Mouse (Mus musculus) forebrain, embryonic 12.5 days (tissue): Measurements from ENCODE around the gene Cmss1. TPM values are rescaled to one million over a fixed set of nuclear protein-coding genes. Genes with fewer than 3 reads are reported as not detected.

Experiments used
- ATAC-seq: fragments of 200-750 bp; cut with Nextera tagmentation; 2 replicates; pipeline ENCODE4 v1.8.0; 2017; ENCODE audit warnings: moderate TSS enrichment; ENCODE audit not compliant: low FRiP score
- H3K27ac ChIP-seq: fragments of 300-500 bp; sonication (generic); 2 replicates; pipeline ENCODE4 v1.5.1; 2016; ENCODE audit warnings: mild to moderate bottlenecking
- H3K27me3 ChIP-seq: fragments of 300-500 bp; sonication (generic); 2 replicates; pipeline ENCODE4 v1.6.1; 2016; ENCODE audit warnings: mild to moderate bottlenecking
- H3K36me3 ChIP-seq: fragments of 300-500 bp; sonication (generic); replicated peaks from 2 replicates; pipeline ENCODE4 v1.6.1; 2016; ENCODE audit warnings: mild to moderate bottlenecking
- H3K4me1 ChIP-seq: fragments of 300-500 bp; sonication (generic); 2 replicates; pipeline ENCODE4 v1.6.1; 2016
- H3K4me2 ChIP-seq: fragments of 300-500 bp; sonication (generic); 2 replicates; pipeline ENCODE4 v1.6.1; 2016; ENCODE audit warnings: mild to moderate bottlenecking, moderate library complexity
- H3K4me3 ChIP-seq: fragments of 300-500 bp; sonication (generic); replicated peaks from 2 replicates; pipeline ENCODE4 v1.5.1; 2016; ENCODE audit warnings: mild to moderate bottlenecking
- H3K9ac ChIP-seq: fragments of 300-500 bp; sonication (generic); 2 replicates; pipeline ENCODE4 v1.6.1; 2016; ENCODE audit warnings: mild to moderate bottlenecking
- H3K9me3 ChIP-seq: fragments of 300-500 bp; sonication (generic); 2 replicates; pipeline ENCODE4 v1.6.1; 2016
- WGBS: fragments of 180-500 bp; shearing (Covaris S2); methylation state at CpG from one replicate; pipeline ENCODE4 v1.1.7; 2016; 5-methylcytosine and 5-hydroxymethylcytosine counted together
- polyA plus RNA-seq: library from polyadenylated mRNA; unstranded; fragments of >200 nt; fragmentation: Nextera tagmentation; extraction: Ambion mirVana; gene quantifications from 2 replicates; pipeline ENCODE4 v1.2.1, GENCODE M21; 2016

The Cmss1 gene
- polyA plus RNA-seq, 1 experiment from 2014 or later: 48.2 TPM

DNA sequence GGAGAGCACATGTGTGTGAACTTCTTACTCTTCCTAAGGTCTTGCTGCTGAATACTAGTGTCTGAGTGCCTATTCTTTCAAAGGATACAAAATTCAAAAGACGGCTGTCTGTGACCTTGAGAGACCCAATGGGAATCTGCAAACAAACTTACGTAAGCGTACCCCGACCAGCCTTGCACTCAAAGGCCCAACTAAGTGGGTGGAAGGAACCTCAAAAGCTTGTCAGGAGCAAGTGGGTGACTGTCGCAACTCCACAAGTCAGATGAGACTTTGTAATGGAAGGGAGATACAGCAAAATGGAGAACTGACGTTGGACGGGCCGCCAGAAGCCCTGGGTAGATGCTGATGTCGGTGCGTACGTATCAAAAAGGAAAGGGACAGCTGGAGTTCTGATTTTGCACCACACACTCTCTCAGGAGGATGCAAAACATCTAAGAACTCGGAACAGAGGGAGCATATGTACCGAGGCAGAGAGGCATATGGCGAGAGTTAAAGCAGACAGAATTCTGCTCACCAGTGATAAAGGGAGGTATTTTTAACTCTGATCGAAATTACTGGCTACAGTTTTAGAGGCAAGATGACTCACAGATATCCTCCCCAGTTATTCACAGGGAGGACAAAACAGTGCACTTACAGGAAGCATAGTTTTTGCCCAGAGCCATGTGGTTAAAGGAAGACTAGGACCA lies 217.0 kb downstream of the Cmss1 start:
- ATAC-seq: no peak
- Histone ChIP-seq H3K4me1 (no peaks in the 10 kb centered on the region), H3K9ac (no peak overlapping the region), H3K27ac (no peak overlapping the region), H3K9me3 (no peaks in the 10 kb centered on the region), H3K4me2 (no peak overlapping the region), H3K4me3 (no peak overlapping the region), H3K36me3 (no peaks in the 10 kb centered on the region), H3K27me3 (no peaks in the 10 kb centered on the region)
- WGBS: 91% methylated on average over 15 of the region's 15 CpGs

GRCm38 (mm10) chr16:57384274-57384673 lies 222.4 kb downstream of the Cmss1 start:
- Histone ChIP-seq H3K27ac (no peak overlapping the region), H3K4me3 (no peak overlapping the region), H3K4me1 (no peaks in the 10 kb centered on the region), H3K9me3 (no peaks in the 10 kb centered on the region), H3K9ac (no peak overlapping the region), H3K36me3 (no peaks in the 10 kb centered on the region), H3K27me3 (no peaks in the 10 kb centered on the region), H3K4me2 (no peak overlapping the region)
- ATAC-seq: no peak
- 93% methylated on average over 2 of the region's 2 CpGs for WGBS

GRCm38 (mm10) chr16:57383266-57383971 lies 223.2 kb downstream of the Cmss1 start:
- H3K27ac ChIP-seq: no peak overlapping the region
- WGBS: 80% methylated on average over 8 of the region's 8 CpGs
- H3K9ac ChIP-seq: no peak overlapping the region
- H3K4me2 ChIP-seq: no peak overlapping the region
- no peak for ATAC-seq
- no peaks in the 10 kb centered on the region for H3K27me3 ChIP-seq
- no peaks in the 10 kb centered on the region for H3K4me1 ChIP-seq
- H3K36me3 ChIP-seq: no peaks in the 10 kb centered on the region
- no peak overlapping the region for H3K4me3 ChIP-seq
- H3K9me3 ChIP-seq: no peaks in the 10 kb centered on the region

- H3K27me3 ChIP-seq: no peaks in the 10 kb centered on the region
- no peak overlapping the region for H3K4me2 ChIP-seq
- no peaks in the 10 kb centered on the region for H3K9me3 ChIP-seq
- H3K4me1 ChIP-seq: no peaks in the 10 kb centered on the region
- WGBS: 84% methylated on average over 9 of the region's 9 CpGs
- H3K27ac ChIP-seq: no peak overlapping the region
- no peak overlapping the region for H3K9ac ChIP-seq
- ATAC-seq: no peak
- H3K4me3 ChIP-seq: no peak overlapping the region
- no peaks in the 10 kb centered on the region for H3K36me3 ChIP-seq
Measured at GRCm38 (mm10) chr16:57378631-57379330, 227.9 kb downstream of the Cmss1 start.

DNA sequence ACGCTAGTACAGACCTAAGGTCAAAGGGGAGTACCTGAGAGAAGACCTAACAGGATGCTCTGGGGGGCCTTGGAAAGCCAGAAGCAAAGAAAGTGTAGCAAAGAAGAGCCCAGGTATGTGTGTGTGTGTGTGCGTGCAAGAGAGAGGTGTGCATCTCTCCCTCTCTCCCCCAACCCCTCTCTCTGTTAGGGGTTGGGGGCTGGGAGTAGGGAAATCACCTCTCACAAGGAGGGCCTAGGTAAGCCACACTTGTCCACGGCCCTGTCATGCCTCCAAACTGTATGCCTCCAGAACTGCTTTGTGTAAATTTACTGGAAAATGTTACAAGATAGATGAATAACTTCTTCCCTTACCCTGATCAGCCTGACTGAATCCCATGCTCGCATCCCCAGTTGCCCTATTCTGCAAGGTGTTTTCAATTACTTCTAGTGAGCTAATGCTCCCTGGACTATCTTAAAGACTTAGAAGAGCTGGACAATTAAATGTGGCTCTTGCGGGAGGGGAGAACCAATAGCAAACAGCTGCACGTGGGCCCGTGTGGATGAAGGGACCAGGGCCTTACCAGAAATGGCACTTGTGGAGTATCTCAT lies 231.3 kb downstream of the Cmss1 start:
- Histone ChIP-seq H3K4me2 (no peak overlapping the region), H3K27me3 (no peaks in the 10 kb centered on the region), H3K9ac (no peak overlapping the region), H3K36me3 (no peaks in the 10 kb centered on the region), H3K4me1 (no peaks in the 10 kb centered on the region), H3K27ac (no peak overlapping the region), H3K4me3 (no peak overlapping the region), H3K9me3 (no peaks in the 10 kb centered on the region)
- ATAC-seq: no peak
- WGBS: 87% methylated on average over 7 of the region's 7 CpGs

GRCm38 (mm10) chr16:57372156-57372555 lies 234.5 kb downstream of the Cmss1 start:
- no peaks in the 10 kb centered on the region for H3K9me3 ChIP-seq
- H3K9ac ChIP-seq: no peak overlapping the region
- H3K4me2 ChIP-seq: no peak overlapping the region
- no peak overlapping the region for H3K4me3 ChIP-seq
- no peak overlapping the region for H3K27ac ChIP-seq
- H3K36me3 ChIP-seq: no peaks in the 10 kb centered on the region
- 90% methylated on average over 3 of the region's 3 CpGs for WGBS
- H3K4me1 ChIP-seq: no peaks in the 10 kb centered on the region
- no peaks in the 10 kb centered on the region for H3K27me3 ChIP-seq
- ATAC-seq: no peak

GRCm38 (mm10) chr16:57369846-57370496 lies 236.7 kb downstream of the Cmss1 start:
- no peaks in the 10 kb centered on the region for H3K4me1 ChIP-seq
- WGBS: 87% methylated on average over 8 of the region's 8 CpGs
- no peaks in the 10 kb centered on the region for H3K36me3 ChIP-seq
- no peaks in the 10 kb centered on the region for H3K9me3 ChIP-seq
- H3K27me3 ChIP-seq: no peaks in the 10 kb centered on the region
- H3K4me2 ChIP-seq: no peak overlapping the region
- H3K9ac ChIP-seq: no peak overlapping the region
- H3K27ac ChIP-seq: no peak overlapping the region
- no peak for ATAC-seq
- no peak overlapping the region for H3K4me3 ChIP-seq

DNA sequence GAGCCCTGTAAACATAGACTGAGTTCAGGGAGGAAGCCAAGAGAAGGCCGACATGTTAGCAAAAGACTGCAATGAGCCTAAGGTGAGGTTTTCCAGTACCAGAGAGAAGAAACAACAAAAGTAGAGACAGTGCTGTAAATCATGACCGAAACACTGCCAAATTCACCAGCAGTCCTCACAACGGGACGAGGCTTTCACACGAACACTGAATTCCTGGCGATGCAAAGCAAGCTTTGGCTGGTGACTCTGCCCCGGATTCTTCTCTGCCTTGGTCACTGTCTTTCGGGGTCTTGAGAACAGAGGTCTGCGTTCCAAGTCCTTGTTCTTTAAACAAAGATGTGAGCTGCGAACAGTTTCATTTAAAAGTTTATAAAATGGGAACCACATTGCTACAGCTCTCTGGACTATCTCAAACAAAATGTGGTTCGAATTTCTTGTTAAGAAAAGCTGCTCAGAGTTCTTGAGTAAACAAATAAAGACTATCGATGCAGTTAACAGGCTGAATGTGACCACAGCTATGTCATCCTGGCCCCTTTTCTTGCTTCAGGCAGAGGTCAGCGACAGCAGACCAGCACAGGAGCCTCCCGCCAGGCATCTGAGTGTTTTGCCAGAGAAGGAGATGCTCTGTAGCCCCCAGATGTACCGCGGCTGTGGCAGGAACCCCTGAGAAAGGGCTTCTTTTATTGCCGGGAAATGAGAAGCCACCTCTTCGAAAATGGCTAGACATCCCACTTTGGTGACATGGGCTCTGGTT lies 239.5 kb downstream of the Cmss1 start:
- no peak overlapping the region for H3K4me2 ChIP-seq

DNA sequence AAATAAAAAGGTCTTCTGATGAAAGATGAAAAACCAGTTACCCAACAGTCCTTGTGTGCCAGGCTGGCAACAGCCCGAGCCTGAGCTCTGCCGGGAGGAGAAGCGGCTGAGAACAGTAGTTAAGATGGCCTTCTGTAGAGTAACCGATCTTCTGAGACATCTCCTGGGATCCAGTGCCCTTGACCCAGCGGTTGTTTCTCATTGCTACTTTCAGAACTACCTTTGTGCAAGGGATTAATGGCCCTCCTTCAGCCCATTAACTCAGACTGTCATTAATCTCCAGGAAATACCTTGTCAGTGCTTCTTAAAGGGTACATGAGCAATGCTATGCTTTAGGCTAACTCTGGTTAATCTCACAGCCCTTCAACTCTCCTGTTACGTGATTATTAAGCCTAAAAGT lies 240.5 kb downstream of the Cmss1 start:
- no peak overlapping the region for H3K4me3 ChIP-seq
- H3K27ac ChIP-seq: no peak overlapping the region
- H3K27me3 ChIP-seq: no peaks in the 10 kb centered on the region
- H3K9ac ChIP-seq: no peak overlapping the region
- ATAC-seq: no peak
- peaks cover 3% of the 10 kb centered on the region; the same call in 1 of the 2 replicates for H3K4me1 ChIP-seq
- no peaks in the 10 kb centered on the region for H3K36me3 ChIP-seq
- no peaks in the 10 kb centered on the region for H3K9me3 ChIP-seq
- WGBS: 86% methylated on average over 6 of the region's 6 CpGs
- no peak overlapping the region for H3K4me2 ChIP-seq

More for the DNA sequence above, 239.5 kb downstream of the Cmss1 start:
- 78% methylated on average over 18 of the region's 18 CpGs for WGBS
- no peak overlapping the region for H3K4me3 ChIP-seq
- H3K4me1 ChIP-seq: peaks cover 3% of the 10 kb centered on the region; the same call in 1 of the 2 replicates
- no peaks in the 10 kb centered on the region for H3K27me3 ChIP-seq
- H3K9ac ChIP-seq: no peak overlapping the region
- no peaks in the 10 kb centered on the region for H3K9me3 ChIP-seq
- H3K27ac ChIP-seq: no peak overlapping the region
- no peak for ATAC-seq
- H3K36me3 ChIP-seq: no peaks in the 10 kb centered on the region

DNA sequence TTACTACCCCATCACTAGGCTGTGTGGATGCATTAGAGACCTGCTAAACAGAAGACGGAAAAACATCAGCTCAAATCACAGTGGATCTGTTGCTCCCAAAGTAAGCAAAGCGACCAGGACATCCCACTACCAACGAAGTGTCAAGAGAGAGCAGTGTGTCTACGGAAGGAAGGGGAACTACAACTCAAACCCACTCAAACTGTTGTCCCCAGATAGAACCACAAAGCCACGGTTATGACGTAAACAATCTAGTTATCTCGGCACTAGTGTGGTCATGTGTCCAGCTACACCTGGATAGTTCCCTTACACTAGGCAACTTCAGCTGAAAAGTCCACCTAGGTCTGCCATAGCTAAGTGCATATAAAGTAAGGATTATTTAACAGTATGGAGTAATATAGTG lies 242.2 kb downstream of the Cmss1 start:
- Histone ChIP-seq H3K4me2 (no peak overlapping the region), H3K9ac (no peak overlapping the region), H3K27ac (no peak overlapping the region), H3K27me3 (no peaks in the 10 kb centered on the region), H3K4me3 (no peak overlapping the region), H3K9me3 (no peaks in the 10 kb centered on the region), H3K36me3 (no peaks in the 10 kb centered on the region), H3K4me1 (peaks cover 3% of the 10 kb centered on the region; the same call in 1 of the 2 replicates)
- no peak for ATAC-seq
- WGBS: 90% methylated on average over 7 of the region's 7 CpGs

DNA sequence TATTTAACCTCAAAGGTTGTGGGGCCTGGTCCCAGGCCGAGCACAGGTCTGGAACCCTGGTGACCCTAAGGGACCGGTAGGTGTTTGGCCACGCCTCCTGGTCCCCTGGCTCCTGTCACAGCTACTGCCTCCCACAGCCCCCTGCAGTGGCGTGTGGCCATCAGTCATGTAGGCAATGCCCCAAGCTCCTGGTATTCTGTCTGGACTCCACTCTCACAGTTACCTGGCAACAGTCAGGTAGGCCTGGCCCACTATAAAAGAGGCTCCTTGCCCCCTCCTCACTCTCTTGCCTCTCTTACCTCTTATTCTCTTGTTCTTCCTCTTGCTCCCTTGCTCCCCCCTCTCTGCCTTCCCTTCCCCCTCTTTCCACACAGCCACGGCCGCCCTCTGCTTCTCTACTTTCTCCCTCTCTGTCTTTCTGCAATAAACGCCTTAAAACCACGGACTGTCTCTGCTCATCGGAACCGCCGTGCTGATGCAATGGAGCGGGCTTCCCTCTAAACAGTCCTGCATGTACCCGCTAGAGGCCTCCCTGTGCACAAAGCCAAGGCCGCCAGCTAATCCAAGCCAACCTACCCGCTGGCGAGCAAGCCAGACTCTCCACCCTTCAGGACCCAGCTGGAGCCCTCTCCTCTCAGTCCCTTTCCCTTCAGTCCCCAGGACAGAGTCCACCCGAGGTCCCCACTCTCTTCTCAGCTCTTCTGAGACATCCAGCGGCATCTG lies 243.8 kb downstream of the Cmss1 start:
- 0 out of 2 replicates have a peak overlapping the region, but pooled peaks have one; percentile 13 for H3K4me3 ChIP-seq
- no peak overlapping the region for H3K9ac ChIP-seq
- no peaks in the 10 kb centered on the region for H3K27me3 ChIP-seq
- peaks cover 3% of the 10 kb centered on the region; the same call in 1 of the 2 replicates for H3K4me1 ChIP-seq
- H3K4me2 ChIP-seq: peak overlapping the region; percentile 32
- H3K36me3 ChIP-seq: no peaks in the 10 kb centered on the region
- no peak overlapping the region for H3K27ac ChIP-seq
- peak; percentile 73 for ATAC-seq
- 36% methylated on average over 18 of the region's 18 CpGs for WGBS
- H3K9me3 ChIP-seq: no peaks in the 10 kb centered on the region
